Mouse (Mus musculus): ENCODE measurements around the gene Fbxl15.

Fbxl15 gene

GRCm38 (mm10) chr19:46328081-46329030 is at the start of gene Fbxl15:
TSS of gene Fbxl15 (plus strand) at chr19:46328184.
- DNase-seq, result peak; percentile 96

- DNase-seq, result no peak
Measured at GRCm38 (mm10) chr19:46282081-46282849, 45.7 kb upstream of the Fbxl15 start.

- DNase-seq, result no peak
Measured at GRCm38 (mm10) chr19:46284686-46285085, 43.3 kb upstream of the Fbxl15 start.

GRCm38 (mm10) chr19:46285631-46286030 is 42.4 kb upstream of the Fbxl15 start:
- DNase-seq, result no peak

GRCm38 (mm10) chr19:46286047-46286446 is 41.9 kb upstream of the Fbxl15 start:
- peak; percentile 86 for DNase-seq

- DNase-seq, result no peak
Measured at GRCm38 (mm10) chr19:46286926-46287325, 41.1 kb upstream of the Fbxl15 start.

- DNase-seq, result no peak
Measured at GRCm38 (mm10) chr19:46287566-46287965, 40.4 kb upstream of the Fbxl15 start.

- no peak for DNase-seq
Measured at GRCm38 (mm10) chr19:46290535-46291105, 37.4 kb upstream of the Fbxl15 start.

GRCm38 (mm10) chr19:46296938-46297337 is 31.0 kb upstream of the Fbxl15 start:
- DNase-seq, result no peak

GRCm38 (mm10) chr19:46300294-46301045 is 27.5 kb upstream of the Fbxl15 start:
- no peak for DNase-seq

GRCm38 (mm10) chr19:46302551-46302950 is 25.4 kb upstream of the Fbxl15 start:
- DNase-seq, result no peak

- DNase-seq, result no peak
Measured at GRCm38 (mm10) chr19:46303251-46304215, 24.5 kb upstream of the Fbxl15 start.

GRCm38 (mm10) chr19:46304216-46304841 is 23.7 kb upstream of the Fbxl15 start, which contains the start of gene Nfkb2:
TSS of gene Nfkb2 (plus strand) at chr19:46304320.
- peak; percentile 75 for DNase-seq

GRCm38 (mm10) chr19:46304908-46305333 is 23.1 kb upstream of the Fbxl15 start:
- DNase-seq, result no peak

- DNase-seq, result no peak
Measured at GRCm38 (mm10) chr19:46305432-46306267, 22.3 kb upstream of the Fbxl15 start.

GRCm38 (mm10) chr19:46306268-46306610 is 21.7 kb upstream of the Fbxl15 start:
- DNase-seq, result no peak

GRCm38 (mm10) chr19:46306751-46307289 is 21.2 kb upstream of the Fbxl15 start:
- DNase-seq, result no peak

GRCm38 (mm10) chr19:46307781-46308180 is 20.2 kb upstream of the Fbxl15 start:
- DNase-seq, result peak; percentile 20

- peak; percentile 36 for DNase-seq
Measured at GRCm38 (mm10) chr19:46308303-46308702, 19.7 kb upstream of the Fbxl15 start.

Data from cerebellum, adult 11 months (tissue).